Mouse (Mus musculus): ENCODE data around the gene AI837181.

GRCm38 (mm10) chr19:5455037-5455436 lies 30.1 kb downstream of the AI837181 start:
- TF ChIP-seq CTCF (IDR thresholded peaks at IDR 0.05), result no peak
- no peak for TF ChIP-seq POLR2A (IDR thresholded peaks at IDR 0.05; ENCODE audit: insufficient read depth, low read depth, low read length)
- no peak for TF ChIP-seq EP300 (IDR thresholded peaks at IDR 0.05; ENCODE audit: insufficient read depth, low read depth, low read length)
